11 mouse cellular contexts compared by ENCODE assay signal in genomic region chr1:51125671-51126424, GRCm38 (mm10).
DNase-seq lines count a peak whose midpoint lies in the region; ATAC-seq lines count a peak whose summit lies in the region.
"Had no signal": no experiment of that assay in that cellular context is flagged by ENCODE, and none has a peak within 500 bp of the region (broad histone marks: within the 10 kb centered on the region; RNA-seq: fewer than 3 reads in every experiment).

No protein-coding gene starts in this region.

- peaks cover 3% of the 10 kb centered on the region; the same call in 1 of the 2 replicates for H3K4me1 ChIP-seq in midbrain, embryonic 15.5 days
- H3K4me1 ChIP-seq in midbrain, embryonic 14.5 days (ENCODE audit: control insufficient read depth, insufficient read depth, low read length): peaks cover 4% of the 10 kb centered on the region; the same call in 1 of the 2 replicates
- H3K4me1 ChIP-seq in embryonic facial prominence, embryonic 14.5 days (ENCODE audit: control insufficient read depth, insufficient read depth, low read length): 0 out of 2 replicates have a peak, but pooled peaks cover 10% of the 10 kb centered on the region
- H3K4me1 ChIP-seq in hindbrain, embryonic 14.5 days (replicated peaks; ENCODE audit: control insufficient read depth, insufficient read depth, low read length): 0 out of 2 replicates have a peak, but pooled peaks cover 5% of the 10 kb centered on the region

- H3K9me3 ChIP-seq in midbrain, embryonic 15.5 days: no peaks in the 10 kb centered on the region
- H3K9me3 ChIP-seq in midbrain, embryonic 14.5 days (ENCODE audit: control insufficient read depth, low read length): no peaks in the 10 kb centered on the region
- no peaks in the 10 kb centered on the region for H3K9me3 ChIP-seq in embryonic facial prominence, embryonic 14.5 days (ENCODE audit: control insufficient read depth, low read length)
- H3K9me3 ChIP-seq in hindbrain, embryonic 14.5 days (ENCODE audit: control insufficient read depth, low read length): no peaks in the 10 kb centered on the region

- ATAC-seq in midbrain, embryonic 15.5 days (replicated peaks): peak; percentile 41
- no peak for ATAC-seq in midbrain, embryonic 14.5 days (ENCODE audit: low FRiP score, low TSS enrichment)
- ATAC-seq in embryonic facial prominence, embryonic 14.5 days (ENCODE audit: low read depth): peak; percentile 26; the same call in 1 of the 2 replicates
- peak; percentile 53; the same call in 1 of the 2 replicates for ATAC-seq in hindbrain, embryonic 14.5 days (ENCODE audit: low FRiP score)
- ATAC-seq in megakaryocyte, adult 5-6 weeks (ENCODE audit: poor library complexity, severe bottlenecking): no peak
- ATAC-seq: inflammation-experienced regulatory T-cells, adult 6 months had no signal

- no peaks in the 10 kb centered on the region for H3K27me3 ChIP-seq in midbrain, embryonic 15.5 days (replicated peaks)
- no peaks in the 10 kb centered on the region for H3K27me3 ChIP-seq in midbrain, embryonic 14.5 days (ENCODE audit: control insufficient read depth, insufficient read depth, low read length)
- H3K27me3 ChIP-seq in embryonic facial prominence, embryonic 14.5 days (replicated peaks; ENCODE audit: control insufficient read depth, insufficient read depth, low read length): no peaks in the 10 kb centered on the region
- no peaks in the 10 kb centered on the region for H3K27me3 ChIP-seq in hindbrain, embryonic 14.5 days (ENCODE audit: control insufficient read depth, insufficient read depth, low read length)

- H3K36me3 ChIP-seq in midbrain, embryonic 15.5 days (replicated peaks): no peaks in the 10 kb centered on the region
- no peaks in the 10 kb centered on the region for H3K36me3 ChIP-seq in midbrain, embryonic 14.5 days (ENCODE audit: control insufficient read depth, insufficient read depth, low read length)
- H3K36me3 ChIP-seq in embryonic facial prominence, embryonic 14.5 days (ENCODE audit: control insufficient read depth, insufficient read depth, low read length): no peaks in the 10 kb centered on the region
- no peaks in the 10 kb centered on the region for H3K36me3 ChIP-seq in hindbrain, embryonic 14.5 days (replicated peaks; ENCODE audit: control insufficient read depth, insufficient read depth)

- no peak for DNase-seq in midbrain, embryonic 14.5 days
- DNase-seq in embryonic facial prominence, embryonic 14.5 days (ENCODE audit: low spot score): peak; percentile 46
- no peak for DNase-seq in hindbrain, embryonic 14.5 days (ENCODE audit: low spot score)
- no peak for DNase-seq in T-cell, adult 2 months (ENCODE audit: low spot score)
- no peak for DNase-seq in heart, adult 8-10 months (ENCODE audit: low spot score)
- DNase-seq: adrenal gland, adult 8-10 months; cerebellum, adult 9-11 months; right cerebral cortex, postnatal 14 days had no signal

- no peak overlapping the region; the same call in 1 of the 2 replicates for H3K9ac ChIP-seq in midbrain, embryonic 15.5 days
- no peak overlapping the region for H3K9ac ChIP-seq in midbrain, embryonic 14.5 days (replicated peaks; ENCODE audit: low read length)
- no peak overlapping the region for H3K9ac ChIP-seq in embryonic facial prominence, embryonic 14.5 days (ENCODE audit: low read depth, low read length)
- H3K9ac ChIP-seq in hindbrain, embryonic 14.5 days: no peak overlapping the region

- WGBS in midbrain, embryonic 15.5 days: 56% methylated on average over 10 of the region's 10 CpGs
- 54% methylated on average over 10 of the region's 10 CpGs for WGBS in midbrain, embryonic 14.5 days
- 50% methylated on average over 10 of the region's 10 CpGs for WGBS in embryonic facial prominence, embryonic 14.5 days
- 45% methylated on average over 10 of the region's 10 CpGs for WGBS in hindbrain, embryonic 14.5 days

- H3K27ac ChIP-seq in midbrain, embryonic 15.5 days: no peak overlapping the region
- H3K27ac ChIP-seq in midbrain, embryonic 14.5 days (replicated peaks; ENCODE audit: low read depth, low read length): no peak overlapping the region
- no peak overlapping the region for H3K27ac ChIP-seq in embryonic facial prominence, embryonic 14.5 days (replicated peaks; ENCODE audit: low read depth, low read length)
- H3K27ac ChIP-seq in hindbrain, embryonic 14.5 days: no peak overlapping the region

- no peak overlapping the region for H3K4me2 ChIP-seq in midbrain, embryonic 15.5 days
- no peak overlapping the region for H3K4me2 ChIP-seq in midbrain, embryonic 14.5 days (ENCODE audit: low read length)
- no peak overlapping the region for H3K4me2 ChIP-seq in embryonic facial prominence, embryonic 14.5 days (ENCODE audit: low read depth, low read length)
- H3K4me2 ChIP-seq in hindbrain, embryonic 14.5 days (replicated peaks): no peak overlapping the region

- H3K4me3 ChIP-seq in midbrain, embryonic 15.5 days: no peak overlapping the region
- H3K4me3 ChIP-seq in midbrain, embryonic 14.5 days (replicated peaks; ENCODE audit: low read depth, low read length): no peak overlapping the region
- no peak overlapping the region for H3K4me3 ChIP-seq in embryonic facial prominence, embryonic 14.5 days (ENCODE audit: low read depth, low read length)
- H3K4me3 ChIP-seq in hindbrain, embryonic 14.5 days (replicated peaks; ENCODE audit: low read length): no peak overlapping the region

Comparison
In these comparisons a context has a peak if more than half of its experiments do, and no peak if none do; other contexts are left out.
1. ATAC-seq: peak in midbrain, embryonic 15.5 days (single experiment), embryonic facial prominence, embryonic 14.5 days (single experiment) and hindbrain, embryonic 14.5 days (single experiment); none in midbrain, embryonic 14.5 days (single experiment) and megakaryocyte, adult 5-6 weeks (single experiment).